Mouse (Mus musculus) kidney, embryonic 16.5 days (tissue): Measurements from ENCODE around the gene Mtmr14. TPM values are rescaled to one million over a fixed set of nuclear protein-coding genes. Genes with fewer than 3 reads are reported as not detected.
A peak's percentile ranks its signal among the peaks of the same experiment; 100 is the strongest.

ENCODE experiments used
- ATAC-seq: fragments of 200-750 bp; cut with Nextera tagmentation; 2 replicates; pipeline ENCODE4 v1.8.0; 2017; ENCODE audit warnings: moderate TSS enrichment; ENCODE audit not compliant: low FRiP score, low TSS enrichment
- H3K27ac ChIP-seq: fragments of 300-500 bp; sonication (generic); 2 replicates; pipeline ENCODE4 v1.5.1; 2014; ENCODE audit warnings: low read length
- H3K27me3 ChIP-seq: fragments of 300-500 bp; sonication (generic); 2 replicates; pipeline ENCODE4 v1.6.1; 2014; ENCODE audit warnings: low read length, control low read depth, mixed read lengths; ENCODE audit not compliant: insufficient read depth
- H3K36me3 ChIP-seq: fragments of 300-500 bp; sonication (generic); 2 replicates; pipeline ENCODE4 v1.6.1; 2014; ENCODE audit warnings: low read length, control low read depth, mixed read lengths; ENCODE audit not compliant: insufficient read depth
- H3K4me1 ChIP-seq: fragments of 300-500 bp; sonication (generic); 2 replicates; pipeline ENCODE4 v1.6.1; 2014; ENCODE audit warnings: low read length, control low read depth, mixed read lengths; ENCODE audit not compliant: insufficient read depth
- H3K4me2 ChIP-seq: fragments of 300-500 bp; sonication (generic); replicated peaks from 2 replicates; pipeline ENCODE4 v1.6.1; 2014; ENCODE audit warnings: low read depth, low read length
- H3K4me3 ChIP-seq: fragments of 300-500 bp; sonication (generic); 2 replicates; pipeline ENCODE4 v1.5.1; 2014; ENCODE audit warnings: mild to moderate bottlenecking, low read length
- H3K9ac ChIP-seq: fragments of 300-500 bp; sonication (generic); replicated peaks from 2 replicates; pipeline ENCODE4 v1.6.1; 2014; ENCODE audit warnings: low read length
- H3K9me3 ChIP-seq: fragments of 300-500 bp; sonication (generic); 2 replicates; pipeline ENCODE4 v1.6.1; 2016; ENCODE audit warnings: low read length, control low read depth
- WGBS: fragments of 180-500 bp; shearing (Covaris S2); extraction: QIAGEN DNeasy Blood & Tissue Kit; methylation state at CpG from one replicate; pipeline ENCODE4 v1.1.7; 2014; 5-methylcytosine and 5-hydroxymethylcytosine counted together
- polyA plus RNA-seq: library from polyadenylated mRNA; unstranded; fragments of >200 nt; fragmentation: Nextera tagmentation; extraction: Ambion mirVana; gene quantifications from 2 replicates; pipeline ENCODE4 v1.2.1, GENCODE M21; 2015

Gene Mtmr14
- polyA plus RNA-seq, 1 experiment from 2014 or later = 37.0 TPM

GRCm38 (mm10) chr6:113308141-113308540 lies 70.5 kb downstream of the Mtmr14 start:
- H3K9me3 ChIP-seq = no peaks in the 10 kb centered on the region
- H3K4me3 ChIP-seq = peak overlapping the region; percentile 64
- H3K9ac ChIP-seq = peak overlapping the region; percentile 92
- peaks cover 20% of the 10 kb centered on the region for H3K36me3 ChIP-seq
- peaks cover 25% of the 10 kb centered on the region for H3K4me1 ChIP-seq
- WGBS = 19% methylated on average over 5 of the region's 5 CpGs
- peak overlapping the region; percentile 88 for H3K4me2 ChIP-seq
- H3K27ac ChIP-seq = peak overlapping the region; percentile 99
- no peak for ATAC-seq
- no peaks in the 10 kb centered on the region for H3K27me3 ChIP-seq

GRCm38 (mm10) chr6:113315972-113316371 lies 78.3 kb downstream of the Mtmr14 start:
- Histone ChIP-seq H3K4me1 (no peaks in the 10 kb centered on the region), H3K4me2 (no peak overlapping the region), H3K36me3 (peaks cover 80% of the 10 kb centered on the region), H3K27ac (no peak overlapping the region), H3K4me3 (no peak overlapping the region), H3K27me3 (no peaks in the 10 kb centered on the region), H3K9ac (no peak overlapping the region), H3K9me3 (no peaks in the 10 kb centered on the region)
- no peak for ATAC-seq
- 93% methylated on average over 3 of the region's 3 CpGs for WGBS

GRCm38 (mm10) chr6:113326533-113327315 lies 89.1 kb downstream of the Mtmr14 start, which contains the start of gene Ogg1:
Ogg1 (plus strand) TSS chr6:113326972.
- peaks cover 11% of the 10 kb centered on the region; the same call in 1 of the 2 replicates for H3K4me1 ChIP-seq
- H3K4me3 ChIP-seq = peak within 1 kb of the TSS; percentile 77
- peak within 1 kb of the TSS; percentile 97 for H3K27ac ChIP-seq
- H3K9ac ChIP-seq = peak within 1 kb of the TSS; percentile 89
- H3K27me3 ChIP-seq = no peaks in the 10 kb centered on the region
- under 1% methylated on average over 52 of the region's 52 CpGs for WGBS
- H3K4me2 ChIP-seq = peak within 1 kb of the TSS; percentile 95
- peak; percentile 98 for ATAC-seq
- H3K36me3 ChIP-seq = peaks cover 52% of the 10 kb centered on the region
- H3K9me3 ChIP-seq = no peaks in the 10 kb centered on the region

GRCm38 (mm10) chr6:113329396-113329795 lies 91.8 kb downstream of the Mtmr14 start:
- Histone ChIP-seq H3K4me2 (no peak overlapping the region), H3K27ac (no peak overlapping the region), H3K9ac (no peak overlapping the region), H3K9me3 (no peaks in the 10 kb centered on the region), H3K27me3 (no peaks in the 10 kb centered on the region), H3K4me1 (peaks cover 26% of the 10 kb centered on the region), H3K4me3 (no peak overlapping the region), H3K36me3 (peaks cover 32% of the 10 kb centered on the region)
- WGBS = 93% methylated on average over 1 of the region's 1 CpGs
- ATAC-seq = no peak

GRCm38 (mm10) chr6:113330547-113330946 lies 92.9 kb downstream of the Mtmr14 start:
- no peaks in the 10 kb centered on the region for H3K27me3 ChIP-seq
- no peak overlapping the region for H3K27ac ChIP-seq
- no peak for ATAC-seq

More at GRCm38 (mm10) chr6:113330547-113330946, 92.9 kb downstream of the Mtmr14 start:
- H3K36me3 ChIP-seq = peaks cover 32% of the 10 kb centered on the region
- peaks cover 27% of the 10 kb centered on the region for H3K4me1 ChIP-seq
- no peaks in the 10 kb centered on the region for H3K9me3 ChIP-seq
- no peak overlapping the region for H3K9ac ChIP-seq
- H3K4me2 ChIP-seq = no peak overlapping the region
- 46% methylated on average over 2 of the region's 2 CpGs for WGBS
- H3K4me3 ChIP-seq = no peak overlapping the region

Other genes with a start within 250 kb of the Mtmr14 start
- gene Thumpd3, start 191.6 kb upstream of the Mtmr14 start, polyA plus RNA-seq = 50.9 and 55.1 TPM in 2 replicates
- gene Setd5, start 160.5 kb upstream of the Mtmr14 start, polyA plus RNA-seq = 67.5 and 77.1 TPM in 2 replicates
- gene Lhfpl4, start 42.5 kb upstream of the Mtmr14 start, polyA plus RNA-seq = 0.60 and 0.94 TPM in 2 replicates
- gene Cpne9, start 44.5 kb downstream of the Mtmr14 start, polyA plus RNA-seq = 0.09 TPM in 1 of 2 replicates, not detected in the other
- gene Brpf1, start 69.3 kb downstream of the Mtmr14 start, polyA plus RNA-seq = 19.0 and 22.1 TPM in 2 replicates
- 17.4 and 19.4 TPM in 2 replicates for gene Ogg1, start 89.1 kb downstream of the Mtmr14 start, polyA plus RNA-seq
- gene Camk1, start 106.1 kb downstream of the Mtmr14 start, polyA plus RNA-seq = 110 and 117 TPM in 2 replicates
- 63.5 and 66.7 TPM in 2 replicates for gene Tada3, start 140.0 kb downstream of the Mtmr14 start, polyA plus RNA-seq
- 401 and 410 TPM in 2 replicates for gene Arpc4, start 140.3 kb downstream of the Mtmr14 start, polyA plus RNA-seq
- gene Ttll3, start 151.4 kb downstream of the Mtmr14 start, polyA plus RNA-seq = 3.4 and 4.4 TPM in 2 replicates
- gene Rpusd3, start 181.5 kb downstream of the Mtmr14 start, polyA plus RNA-seq = 31.5 and 31.7 TPM in 2 replicates
- not detected in 2 replicates for gene Cidec, start 197.9 kb downstream of the Mtmr14 start, polyA plus RNA-seq
- gene Jagn1, start 204.7 kb downstream of the Mtmr14 start, polyA plus RNA-seq = 115 and 121 TPM in 2 replicates
- gene Il17re, start 220.6 kb downstream of the Mtmr14 start, polyA plus RNA-seq = 10.0 and 10.1 TPM in 2 replicates
- 18.2 and 31.0 TPM in 2 replicates for gene Il17rc, start 233.6 kb downstream of the Mtmr14 start, polyA plus RNA-seq
- gene Creld1, start 245.5 kb downstream of the Mtmr14 start, polyA plus RNA-seq = 43.4 and 45.8 TPM in 2 replicates